Mouse (Mus musculus): ENCODE measurements around the gene Taok3. TPM values are rescaled to one million over a fixed set of nuclear protein-coding genes. Genes with fewer than 3 reads are reported as not detected.

Taok3 gene
- polyA plus RNA-seq, 1 experiment from 2014 or later, result 41.8 TPM

DNA sequence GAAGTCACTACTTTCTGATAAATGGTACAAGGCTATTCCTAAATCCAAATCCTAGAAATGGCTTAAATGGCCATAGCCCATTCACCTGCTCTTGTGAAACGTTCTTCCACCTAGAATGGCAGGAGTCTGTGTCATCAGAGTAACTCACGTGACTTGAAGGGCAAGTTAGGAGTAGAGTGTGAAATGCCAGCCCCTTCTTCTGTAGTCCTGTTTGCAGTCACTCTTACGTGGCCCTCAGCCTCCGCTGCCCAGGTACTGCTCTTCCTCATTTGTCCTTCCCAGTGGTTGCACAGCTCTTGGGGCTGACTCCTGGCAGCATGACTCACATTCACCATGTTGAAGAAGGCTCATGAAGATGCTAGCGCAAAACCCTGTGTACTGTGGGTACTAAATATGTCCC, 74.7 kb downstream of the Taok3 start:
- H3K4me3 ChIP-seq (ENCODE audit: low read depth, low read length), result no peak overlapping the region
- no peak overlapping the region for H3K27ac ChIP-seq (ENCODE audit: low read length)
- 0 out of 2 replicates have a peak, but pooled peaks cover 2% of the 10 kb centered on the region for H3K4me1 ChIP-seq (ENCODE audit: control insufficient read depth, low read depth, low read length)
- no peak overlapping the region for H3K9ac ChIP-seq (ENCODE audit: low read depth, low read length)
- no peak overlapping the region for H3K4me2 ChIP-seq (ENCODE audit: low read depth, low read length)
- peaks cover 51% of the 10 kb centered on the region for H3K36me3 ChIP-seq (ENCODE audit: control insufficient read depth, insufficient read depth)
- H3K9me3 ChIP-seq (replicated peaks; ENCODE audit: control insufficient read depth, low read length), result no peaks in the 10 kb centered on the region
- no peaks in the 10 kb centered on the region for H3K27me3 ChIP-seq (ENCODE audit: control insufficient read depth, insufficient read depth, low read depth, low read length)
- no peak for ATAC-seq (ENCODE audit: low read depth)
- 87% methylated on average over 5 of the region's 5 CpGs for WGBS (ENCODE audit: insufficient replicate concordance)

DNA sequence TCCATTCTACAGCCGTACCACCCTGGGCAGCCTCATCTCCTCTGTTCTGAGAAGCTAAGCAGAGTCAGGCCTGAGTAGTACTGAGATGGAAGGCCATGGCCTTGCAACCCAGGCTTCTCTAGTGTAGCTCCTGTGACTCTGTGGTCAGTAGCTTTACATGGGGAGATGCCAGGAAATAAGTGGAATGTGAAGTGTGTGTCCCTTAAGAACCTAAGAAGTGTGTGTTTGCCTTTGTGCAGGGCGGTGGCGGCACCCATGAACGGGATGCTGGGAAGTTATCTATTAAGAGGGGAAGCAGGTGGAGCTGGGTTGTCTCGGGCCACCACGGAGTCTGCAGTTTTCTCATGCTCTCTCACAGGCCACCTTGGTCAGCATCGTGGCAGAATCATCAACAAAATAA, 76.6 kb downstream of the Taok3 start:
- no peak overlapping the region for H3K4me2 ChIP-seq (ENCODE audit: low read depth, low read length)
- H3K36me3 ChIP-seq (ENCODE audit: control insufficient read depth, insufficient read depth), result peaks cover 69% of the 10 kb centered on the region
- no peak overlapping the region for H3K4me3 ChIP-seq (ENCODE audit: low read depth, low read length)
- H3K4me1 ChIP-seq (ENCODE audit: control insufficient read depth, low read depth, low read length), result 0 out of 2 replicates have a peak, but pooled peaks cover 2% of the 10 kb centered on the region
- WGBS (ENCODE audit: insufficient replicate concordance), result 86% methylated on average over 7 of the region's 7 CpGs
- ATAC-seq (ENCODE audit: low read depth), result no peak
- no peaks in the 10 kb centered on the region for H3K9me3 ChIP-seq (replicated peaks; ENCODE audit: control insufficient read depth, low read length)
- H3K27ac ChIP-seq (ENCODE audit: low read length), result no peak overlapping the region
- H3K27me3 ChIP-seq (ENCODE audit: control insufficient read depth, insufficient read depth, low read depth, low read length), result no peaks in the 10 kb centered on the region
- no peak overlapping the region for H3K9ac ChIP-seq (ENCODE audit: low read depth, low read length)

DNA sequence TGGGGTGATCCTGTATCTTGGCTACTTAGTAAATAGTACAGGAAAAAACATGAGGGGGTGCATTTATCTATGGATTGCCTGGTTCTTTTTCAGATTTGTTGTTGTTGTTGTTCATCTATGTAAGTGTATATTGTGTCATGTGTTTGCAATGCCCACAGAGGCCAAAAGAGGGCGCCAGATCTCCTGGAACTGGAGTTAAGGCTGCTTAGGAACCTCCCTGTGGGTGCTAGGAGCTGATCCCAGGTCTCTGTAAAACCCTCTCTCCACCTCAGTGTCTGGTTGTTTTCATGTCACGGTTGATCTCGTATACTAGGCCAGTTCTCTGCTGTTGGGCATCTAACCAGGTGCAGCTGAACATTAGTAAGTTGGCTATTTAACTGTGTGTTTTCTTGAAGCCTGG, 78.5 kb downstream of the Taok3 start:
- Histone ChIP-seq H3K27me3 (ENCODE audit: control insufficient read depth, insufficient read depth, low read depth, low read length) (no peaks in the 10 kb centered on the region), H3K36me3 (ENCODE audit: control insufficient read depth, insufficient read depth) (peaks cover 86% of the 10 kb centered on the region), H3K4me2 (ENCODE audit: low read depth, low read length) (no peak overlapping the region), H3K9me3 (replicated peaks; ENCODE audit: control insufficient read depth, low read length) (no peaks in the 10 kb centered on the region), H3K4me1 (ENCODE audit: control insufficient read depth, low read depth, low read length) (no peaks in the 10 kb centered on the region), H3K4me3 (ENCODE audit: low read depth, low read length) (no peak overlapping the region), H3K9ac (ENCODE audit: low read depth, low read length) (no peak overlapping the region), H3K27ac (ENCODE audit: low read length) (no peak overlapping the region)
- ATAC-seq (ENCODE audit: low read depth), result no peak
- 79% methylated on average over 3 of the region's 3 CpGs for WGBS (ENCODE audit: insufficient replicate concordance)

DNA sequence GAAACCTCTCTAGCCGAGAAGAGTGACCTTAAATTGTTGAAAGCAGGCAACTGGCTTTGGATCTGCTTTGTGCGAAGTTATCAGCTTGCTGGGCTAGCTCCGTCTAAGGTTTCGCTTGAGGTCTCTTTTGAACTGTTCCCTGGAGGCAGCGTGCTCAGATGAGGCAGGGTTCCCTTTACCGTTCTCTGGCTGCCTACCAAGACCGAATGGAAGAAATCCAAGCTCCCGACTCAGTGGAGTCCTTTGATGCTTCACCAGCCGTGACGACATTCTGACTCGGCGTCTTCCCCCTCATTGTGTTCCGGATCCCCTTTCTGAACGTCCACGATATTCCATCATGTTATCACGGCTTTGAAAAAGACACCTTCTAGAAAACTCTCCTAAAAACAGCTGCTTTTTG, 87.4 kb downstream of the Taok3 start:
- Histone ChIP-seq H3K9ac (ENCODE audit: low read depth, low read length) (no peak overlapping the region), H3K4me2 (ENCODE audit: low read depth, low read length) (no peak overlapping the region), H3K4me3 (ENCODE audit: low read depth, low read length) (no peak overlapping the region), H3K27me3 (ENCODE audit: control insufficient read depth, insufficient read depth, low read depth, low read length) (no peaks in the 10 kb centered on the region), H3K27ac (ENCODE audit: low read length) (no peak overlapping the region), H3K36me3 (ENCODE audit: control insufficient read depth, insufficient read depth) (peaks cover 88% of the 10 kb centered on the region), H3K4me1 (ENCODE audit: control insufficient read depth, low read depth, low read length) (no peaks in the 10 kb centered on the region), H3K9me3 (replicated peaks; ENCODE audit: control insufficient read depth, low read length) (no peaks in the 10 kb centered on the region)
- 89% methylated on average over 16 of the region's 16 CpGs for WGBS (ENCODE audit: insufficient replicate concordance)
- no peak for ATAC-seq (ENCODE audit: low read depth)

DNA sequence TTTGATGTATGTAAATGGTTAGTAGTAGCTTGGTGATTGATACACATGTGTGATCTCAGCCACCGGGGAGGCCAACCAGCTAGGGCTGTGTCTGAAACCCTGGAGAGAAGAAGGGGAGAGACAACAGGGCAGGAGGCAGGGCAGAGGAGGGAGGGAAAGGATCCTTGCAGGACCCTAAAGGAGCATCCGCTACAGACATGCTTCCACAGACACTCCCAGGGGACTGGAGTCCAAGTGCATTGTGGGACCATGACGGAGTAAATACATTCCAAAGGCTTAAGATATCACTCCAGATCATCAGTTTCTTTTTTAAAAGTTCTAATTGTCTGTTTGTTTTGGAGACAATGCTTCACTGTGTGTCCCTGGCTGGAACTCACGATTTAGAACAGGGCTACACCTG, 94.1 kb downstream of the Taok3 start:
- H3K9me3 ChIP-seq (replicated peaks; ENCODE audit: control insufficient read depth, low read length), result no peaks in the 10 kb centered on the region
- H3K9ac ChIP-seq (ENCODE audit: low read depth, low read length), result no peak overlapping the region
- H3K27ac ChIP-seq (ENCODE audit: low read length), result no peak overlapping the region
- H3K4me2 ChIP-seq (ENCODE audit: low read depth, low read length), result no peak overlapping the region
- no peaks in the 10 kb centered on the region for H3K27me3 ChIP-seq (ENCODE audit: control insufficient read depth, insufficient read depth, low read depth, low read length)
- peaks cover 61% of the 10 kb centered on the region for H3K36me3 ChIP-seq (ENCODE audit: control insufficient read depth, insufficient read depth)
- no peak for ATAC-seq (ENCODE audit: low read depth)
- H3K4me1 ChIP-seq (ENCODE audit: control insufficient read depth, low read depth, low read length), result no peaks in the 10 kb centered on the region
- H3K4me3 ChIP-seq (ENCODE audit: low read depth, low read length), result no peak overlapping the region
- WGBS (ENCODE audit: insufficient replicate concordance), result 86% methylated on average over 4 of the region's 4 CpGs

DNA sequence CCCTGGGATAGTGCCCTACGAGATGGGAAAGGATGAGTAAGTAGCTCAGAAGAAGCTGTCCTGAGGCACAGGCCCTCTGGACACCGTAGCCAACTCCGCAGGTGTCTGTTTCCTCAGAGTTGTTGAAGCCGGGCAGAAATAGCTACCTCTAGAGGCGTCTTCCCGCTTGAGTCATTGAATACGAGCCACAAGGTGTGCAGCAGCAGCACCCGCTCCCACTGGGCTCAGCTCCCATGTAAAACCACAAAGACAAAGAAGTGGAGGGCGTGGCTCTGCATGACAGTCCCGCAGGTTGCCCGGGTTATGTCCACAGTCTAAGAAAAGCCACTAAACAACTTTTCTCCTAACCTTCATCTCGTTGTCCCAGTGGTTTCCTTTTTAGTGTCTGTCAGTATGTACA, 111.1 kb downstream of the Taok3 start:
- WGBS (ENCODE audit: insufficient replicate concordance), result 81% methylated on average over 12 of the region's 12 CpGs
- no peak for ATAC-seq (ENCODE audit: low read depth)
- Histone ChIP-seq H3K4me1 (ENCODE audit: control insufficient read depth, low read depth, low read length) (no peaks in the 10 kb centered on the region), H3K27ac (ENCODE audit: low read length) (no peak overlapping the region), H3K4me2 (ENCODE audit: low read depth, low read length) (no peak overlapping the region), H3K27me3 (ENCODE audit: control insufficient read depth, insufficient read depth, low read depth, low read length) (no peaks in the 10 kb centered on the region), H3K9me3 (replicated peaks; ENCODE audit: control insufficient read depth, low read length) (no peaks in the 10 kb centered on the region), H3K9ac (ENCODE audit: low read depth, low read length) (no peak overlapping the region), H3K4me3 (ENCODE audit: low read depth, low read length) (no peak overlapping the region), H3K36me3 (ENCODE audit: control insufficient read depth, insufficient read depth) (peaks cover 58% of the 10 kb centered on the region)

DNA sequence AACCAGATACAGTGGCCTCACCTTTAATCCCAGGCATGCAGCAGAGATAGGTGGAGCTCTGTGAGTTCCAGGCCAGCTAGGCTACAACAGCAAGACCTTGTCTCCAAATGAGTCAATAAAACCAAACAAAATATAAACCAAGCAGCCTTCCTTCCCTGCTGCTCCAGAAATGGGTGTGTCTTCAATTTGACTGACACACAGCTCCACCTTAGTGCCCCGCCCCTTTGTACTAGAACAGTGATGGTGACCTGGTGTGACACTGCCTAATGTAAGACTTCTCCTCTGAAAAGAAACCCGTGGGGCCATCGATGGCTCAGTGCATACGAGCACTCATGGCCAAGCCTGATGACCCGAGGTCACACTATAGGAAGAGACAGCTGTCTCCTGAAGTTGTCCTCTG, 116.6 kb downstream of the Taok3 start:
- Histone ChIP-seq H3K9ac (ENCODE audit: low read depth, low read length) (no peak overlapping the region), H3K4me1 (ENCODE audit: control insufficient read depth, low read depth, low read length) (no peaks in the 10 kb centered on the region), H3K27ac (ENCODE audit: low read length) (no peak overlapping the region), H3K9me3 (replicated peaks; ENCODE audit: control insufficient read depth, low read length) (no peaks in the 10 kb centered on the region), H3K4me2 (ENCODE audit: low read depth, low read length) (no peak overlapping the region), H3K4me3 (ENCODE audit: low read depth, low read length) (no peak overlapping the region), H3K27me3 (ENCODE audit: control insufficient read depth, insufficient read depth, low read depth, low read length) (no peaks in the 10 kb centered on the region), H3K36me3 (ENCODE audit: control insufficient read depth, insufficient read depth) (peaks cover 42% of the 10 kb centered on the region)
- ATAC-seq (ENCODE audit: low read depth), result no peak
- 69% methylated on average over 5 of the region's 5 CpGs for WGBS (ENCODE audit: insufficient replicate concordance)

DNA sequence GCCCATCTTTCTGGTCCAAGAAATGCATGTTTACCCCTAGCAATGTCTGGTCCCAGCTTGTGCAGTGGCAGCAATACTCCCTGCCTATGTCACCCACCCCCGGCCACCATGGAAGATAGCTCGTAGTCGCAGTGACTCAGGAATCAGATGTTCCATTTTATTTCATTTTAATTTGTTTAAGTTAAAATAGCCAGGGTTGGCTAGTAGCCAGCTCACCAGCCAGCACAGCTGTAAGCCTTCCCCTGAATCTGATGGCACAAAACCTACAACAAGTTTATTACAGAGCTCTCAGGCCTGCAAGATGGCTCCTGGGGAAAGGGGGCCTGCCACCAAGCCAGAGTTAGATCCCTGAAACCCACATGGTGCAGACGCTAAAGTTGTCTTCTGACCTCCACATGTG, 119.2 kb downstream of the Taok3 start:
- peaks cover 32% of the 10 kb centered on the region for H3K36me3 ChIP-seq (ENCODE audit: control insufficient read depth, insufficient read depth)

DNA sequence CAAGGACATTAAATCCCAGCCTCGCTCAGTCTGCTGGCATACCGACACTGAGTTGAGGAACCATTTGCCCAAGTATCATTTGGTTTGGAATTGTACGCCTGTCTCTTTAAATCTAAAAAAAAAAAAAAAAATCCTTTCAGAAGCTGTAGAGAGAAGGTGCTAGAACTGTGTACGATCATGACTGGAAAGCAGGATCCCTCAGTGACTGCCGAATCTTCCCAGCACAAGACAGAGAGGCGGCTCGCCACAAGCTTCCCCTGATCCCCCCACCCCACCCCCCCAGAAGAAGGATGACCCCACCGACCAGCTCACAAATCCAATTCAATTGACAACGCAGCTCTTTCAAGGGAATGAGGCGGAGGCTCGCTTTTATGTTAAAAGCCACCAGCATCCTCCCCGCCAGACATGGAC, 120.4 kb downstream of the Taok3 start:
- Histone ChIP-seq H3K27me3 (ENCODE audit: control insufficient read depth, insufficient read depth, low read depth, low read length) (no peaks in the 10 kb centered on the region), H3K9ac (ENCODE audit: low read depth, low read length) (no peak overlapping the region), H3K4me1 (ENCODE audit: control insufficient read depth, low read depth, low read length) (no peaks in the 10 kb centered on the region), H3K4me3 (ENCODE audit: low read depth, low read length) (no peak overlapping the region), H3K27ac (ENCODE audit: low read length) (no peak overlapping the region), H3K9me3 (replicated peaks; ENCODE audit: control insufficient read depth, low read length) (no peaks in the 10 kb centered on the region), H3K4me2 (ENCODE audit: low read depth, low read length) (no peak overlapping the region), H3K36me3 (ENCODE audit: control insufficient read depth, insufficient read depth) (peaks cover 23% of the 10 kb centered on the region)
- no peak for ATAC-seq (ENCODE audit: low read depth)
- 78% methylated on average over 12 of the region's 12 CpGs for WGBS (ENCODE audit: insufficient replicate concordance)

More for the DNA sequence above, 119.2 kb downstream of the Taok3 start:
- Histone ChIP-seq H3K9me3 (replicated peaks; ENCODE audit: control insufficient read depth, low read length) (no peaks in the 10 kb centered on the region), H3K27ac (ENCODE audit: low read length) (no peak overlapping the region), H3K4me2 (ENCODE audit: low read depth, low read length) (no peak overlapping the region), H3K4me1 (ENCODE audit: control insufficient read depth, low read depth, low read length) (no peaks in the 10 kb centered on the region), H3K9ac (ENCODE audit: low read depth, low read length) (no peak overlapping the region), H3K4me3 (ENCODE audit: low read depth, low read length) (no peak overlapping the region), H3K27me3 (ENCODE audit: control insufficient read depth, insufficient read depth, low read depth, low read length) (no peaks in the 10 kb centered on the region)
- no peak for ATAC-seq (ENCODE audit: low read depth)
- WGBS (ENCODE audit: insufficient replicate concordance), result 88% methylated on average over 4 of the region's 4 CpGs
